Mouse (Mus musculus) myocyte (in vitro differentiated cells): Measurements from ENCODE around the gene Olfr527. TPM values are rescaled to one million over a fixed set of nuclear protein-coding genes. Genes with fewer than 3 reads are reported as not detected.

Source experiments
- H3K27me3 ChIP-seq: one replicate; pipeline ENCODE4 v1.6.1; 2011; ENCODE audit not compliant: control insufficient read depth, insufficient read depth, insufficient read length
- H3K36me3 ChIP-seq: one replicate; pipeline ENCODE4 v1.6.1; 2011; ENCODE audit not compliant: control insufficient read depth, insufficient read depth
- H3K4me2 ChIP-seq: one replicate; pipeline ENCODE4 v1.6.1; 2011; ENCODE audit warnings: low read depth, control low read depth
- H3K4me3 ChIP-seq: one replicate; pipeline ENCODE4 v1.5.1; 2011; ENCODE audit warnings: mild to moderate bottlenecking, control low read depth, moderate library complexity
- H3K79me2 ChIP-seq: one replicate; pipeline ENCODE4 v1.6.1; 2011; ENCODE audit not compliant: control insufficient read depth, insufficient read depth
- H3ac ChIP-seq: one replicate; pipeline ENCODE4 v1.6.1; 2011; ENCODE audit not compliant: control insufficient read depth, insufficient read length
- CEBPB ChIP-seq: IDR thresholded peaks from 2 replicates; pipeline ENCODE4 v1.6.1; 2011; ENCODE audit warnings: mild to moderate bottlenecking, moderate library complexity; ENCODE audit not compliant: poor library complexity, insufficient read depth, severe bottlenecking
- E2F4 ChIP-seq: IDR thresholded peaks from one replicate; pipeline ENCODE4 v1.6.1; 2011; ENCODE audit warnings: mild to moderate bottlenecking, control low read depth, moderate library complexity; ENCODE audit not compliant: insufficient read depth
- MAX ChIP-seq: IDR thresholded peaks from one replicate; pipeline ENCODE4 v1.6.1; 2011; ENCODE audit warnings: low read depth, mild to moderate bottlenecking, control low read depth
- MYOD1 ChIP-seq, 3 experiments: IDR thresholded peaks; one replicate each; pipeline ENCODE4 v1.6.1; 2011; ENCODE audit warnings: control low read depth in 2 of 3, low read depth in 2 of 3, mild to moderate bottlenecking in 2 of 3, moderate library complexity in 1 of 3; ENCODE audit not compliant: insufficient read length in 2 of 3, control insufficient read depth in 1 of 3
- MYOG ChIP-seq, 3 experiments: IDR thresholded peaks; one replicate each; pipeline ENCODE4 v1.6.1; 2011; ENCODE audit warnings: control low read depth in 2 of 3, low read depth in 2 of 3, mild to moderate bottlenecking in 2 of 3; ENCODE audit not compliant: insufficient read length in 2 of 3, control insufficient read depth in 1 of 3, insufficient read depth in 1 of 3
- POLR2A ChIP-seq: IDR thresholded peaks from one replicate; pipeline ENCODE4 v1.6.1; 2011; ENCODE audit warnings: low read depth, mild to moderate bottlenecking, control low read depth, moderate library complexity; ENCODE audit not compliant: insufficient read length
- POLR2AphosphoS2 ChIP-seq: IDR thresholded peaks from one replicate; pipeline ENCODE4 v1.6.1; 2011; ENCODE audit warnings: low read depth, control low read depth; ENCODE audit not compliant: insufficient read length
- REST ChIP-seq: IDR thresholded peaks from one replicate; pipeline ENCODE4 v1.6.1; 2011; ENCODE audit warnings: mild to moderate bottlenecking, control low read depth, moderate library complexity; ENCODE audit not compliant: insufficient read depth, insufficient read length
- SRF ChIP-seq: IDR thresholded peaks from one replicate; pipeline ENCODE4 v1.6.1; 2011; ENCODE audit warnings: low read depth; ENCODE audit not compliant: control insufficient read depth, insufficient read length
- TCF12 ChIP-seq: IDR thresholded peaks from one replicate; pipeline ENCODE4 v1.6.1; 2011; ENCODE audit warnings: mild to moderate bottlenecking, control low read depth; ENCODE audit not compliant: poor library complexity, insufficient read depth, severe bottlenecking
- TCF3 ChIP-seq: IDR thresholded peaks from one replicate; pipeline ENCODE4 v1.6.1; 2011; ENCODE audit warnings: low read depth, control low read depth; ENCODE audit not compliant: insufficient read length
- USF1 ChIP-seq: IDR thresholded peaks from one replicate; pipeline ENCODE4 v1.6.1; 2011; ENCODE audit warnings: low read depth, mild to moderate bottlenecking, control low read depth, moderate library complexity
- polyA plus RNA-seq: library from polyadenylated mRNA; unstranded; fragments of >200 nt; fragmentation: generic; extraction: Trizol; gene quantifications from one replicate; pipeline ENCODE4 v1.2.1, GENCODE M21; 2012; ENCODE audit warnings: missing spikeins

Gene Olfr527
- polyA plus RNA-seq, 1 experiment: not detected

DNA sequence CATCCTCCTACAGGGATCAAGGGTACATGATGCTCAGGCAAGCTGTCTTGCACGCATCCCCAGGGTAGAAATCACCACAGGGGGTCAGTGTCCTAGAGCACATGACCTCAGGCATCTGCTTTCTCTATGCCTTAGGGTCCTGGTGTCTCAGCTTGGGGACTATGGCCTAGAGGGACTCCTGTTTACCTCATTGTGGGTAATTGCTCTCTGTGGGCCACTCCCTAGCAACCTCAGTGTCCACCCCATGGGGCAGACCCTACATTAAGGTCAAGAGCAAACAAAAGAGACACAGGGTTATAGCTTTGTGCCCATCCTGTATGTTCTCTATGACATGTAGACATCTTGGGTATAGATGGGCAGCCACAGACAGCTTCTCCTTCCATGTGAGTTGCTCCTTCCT lies 13.3 kb upstream of the Olfr527 start, which contains the start of gene Olfr525:
Gene Olfr525, plus strand, starts transcription at position 301 of the 400 bp plus-strand sequence.
- no peak within 1 kb of the TSS for H3ac ChIP-seq
- H3K4me3 ChIP-seq: no peak within 1 kb of the TSS
- no peaks in the 10 kb centered on the region for H3K36me3 ChIP-seq
- H3K27me3 ChIP-seq: no peaks in the 10 kb centered on the region
- H3K4me2 ChIP-seq: no peak within 1 kb of the TSS
- H3K79me2 ChIP-seq: no peaks in the 10 kb centered on the region
- TF ChIP-seq POLR2A (no peak), MYOG (IDR thresholded peaks at IDR 0.05; ENCODE audit: control insufficient read depth in 1 of 3, insufficient read depth in 1 of 3, insufficient read length in 2 of 3, low read depth in 2 of 3) (no peak), MYOD1 (IDR thresholded peaks at IDR 0.05; ENCODE audit: control insufficient read depth in 1 of 3, insufficient read length in 2 of 3, low read depth in 2 of 3) (no peak), E2F4 (no peak), USF1 (no peak), POLR2AphosphoS2 (no peak)

DNA sequence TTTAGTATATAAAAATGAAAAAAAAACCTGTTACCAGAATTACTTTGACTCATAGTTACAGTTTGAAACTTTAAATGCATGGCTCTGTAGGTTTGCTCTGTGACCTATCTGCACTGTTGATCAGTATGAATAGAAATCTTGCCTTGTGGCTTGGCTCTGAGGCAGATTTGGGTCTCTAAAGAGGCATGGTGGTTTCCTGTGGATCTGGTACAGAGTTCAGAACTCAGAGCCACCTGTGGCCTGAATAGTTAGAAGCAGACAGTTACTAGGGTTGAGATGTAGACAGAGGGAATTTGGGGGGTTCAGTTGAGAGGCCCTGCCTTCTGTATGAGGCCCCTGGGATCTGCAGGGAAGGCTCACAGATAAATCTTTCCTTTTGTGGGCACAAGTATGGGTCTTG lies 12.7 kb upstream of the Olfr527 start:
- Histone ChIP-seq H3ac (no peak overlapping the region), H3K4me3 (no peak overlapping the region), H3K4me2 (no peak overlapping the region), H3K27me3 (no peaks in the 10 kb centered on the region), H3K79me2 (no peaks in the 10 kb centered on the region), H3K36me3 (no peaks in the 10 kb centered on the region)
- no peak for TF ChIP-seq SRF
- TF ChIP-seq TCF12: no peak
- TF ChIP-seq REST: no peak
- no peak for TF ChIP-seq E2F4
- no peak for TF ChIP-seq MAX
- TF ChIP-seq MYOD1 (IDR thresholded peaks at IDR 0.05; ENCODE audit: control insufficient read depth in 1 of 3, insufficient read length in 2 of 3, low read depth in 2 of 3): no peak
- no peak for TF ChIP-seq POLR2AphosphoS2
- TF ChIP-seq CEBPB: no peak
- no peak for TF ChIP-seq POLR2A
- TF ChIP-seq TCF3: no peak
- no peak for TF ChIP-seq MYOG (IDR thresholded peaks at IDR 0.05; ENCODE audit: control insufficient read depth in 1 of 3, insufficient read depth in 1 of 3, insufficient read length in 2 of 3, low read depth in 2 of 3)
- no peak for TF ChIP-seq USF1

DNA sequence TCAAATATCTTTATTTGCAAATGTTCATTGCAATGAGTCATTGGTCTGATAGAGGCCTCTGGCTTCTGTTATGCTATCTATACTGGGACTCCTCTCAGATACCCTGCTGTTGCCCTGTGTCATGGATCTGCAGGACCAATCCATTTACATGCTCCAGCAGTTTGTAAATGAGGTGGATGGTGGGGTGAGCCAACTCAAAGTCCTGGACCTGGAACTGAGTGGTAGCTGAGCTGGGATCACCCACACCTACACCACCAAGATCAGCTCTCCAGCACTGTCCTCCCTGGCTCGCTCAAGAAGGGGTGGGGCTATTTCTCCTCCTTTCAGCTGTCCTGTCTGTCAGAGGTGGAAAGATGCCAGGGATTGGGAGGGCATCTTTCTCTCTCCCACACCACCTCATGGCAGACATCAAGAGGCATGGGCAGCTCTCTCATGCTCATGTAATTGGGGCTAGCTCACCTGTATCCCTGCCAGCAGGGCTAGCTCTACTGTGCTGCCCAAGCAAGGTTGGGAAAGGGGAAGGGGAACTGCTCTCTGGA lies 4.0 kb upstream of the Olfr527 start:
- no peaks in the 10 kb centered on the region for H3K36me3 ChIP-seq
- no peak overlapping the region for H3K4me2 ChIP-seq
- no peaks in the 10 kb centered on the region for H3K27me3 ChIP-seq
- H3ac ChIP-seq: no peak overlapping the region
- no peaks in the 10 kb centered on the region for H3K79me2 ChIP-seq
- no peak overlapping the region for H3K4me3 ChIP-seq
- TF ChIP-seq REST (no peak), MYOD1 (IDR thresholded peaks at IDR 0.05; ENCODE audit: control insufficient read depth in 1 of 3, insufficient read length in 2 of 3, low read depth in 2 of 3) (peak in 2 of 3 experiments; percentile 62 to 70), SRF (no peak)

DNA sequence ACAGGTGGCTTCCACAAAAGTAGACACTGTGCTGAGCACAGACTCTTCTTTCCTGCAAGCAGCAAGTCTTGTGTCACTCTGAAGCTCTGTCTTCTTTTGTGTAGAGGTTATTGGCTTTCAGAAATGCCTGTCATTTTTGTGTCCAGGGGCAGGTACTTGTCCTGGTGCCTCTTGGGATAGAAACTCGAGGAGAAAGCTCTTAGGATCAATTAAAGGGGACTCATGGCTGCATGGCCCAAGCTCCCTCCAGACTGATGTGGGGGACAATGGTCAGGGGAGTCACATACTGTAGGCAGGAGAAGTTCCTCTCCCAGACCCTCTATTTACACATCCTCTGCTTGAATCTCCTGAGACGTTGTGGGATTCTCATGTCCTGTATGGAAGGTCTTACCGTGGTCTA lies 27.8 kb downstream of the Olfr527 start, which contains the start of gene Olfr60:
Gene Olfr60, minus strand, starts transcription at position 101 of the 400 bp plus-strand sequence.
- Histone ChIP-seq H3K4me3 (no peak within 1 kb of the TSS), H3K27me3 (no peaks in the 10 kb centered on the region), H3K79me2 (no peaks in the 10 kb centered on the region), H3K36me3 (no peaks in the 10 kb centered on the region), H3ac (no peak within 1 kb of the TSS), H3K4me2 (no peak within 1 kb of the TSS)
- TF ChIP-seq E2F4 (no peak), MYOD1 (IDR thresholded peaks at IDR 0.05; ENCODE audit: control insufficient read depth in 1 of 3, insufficient read length in 2 of 3, low read depth in 2 of 3) (no peak), TCF12 (no peak), USF1 (no peak), REST (no peak)

DNA sequence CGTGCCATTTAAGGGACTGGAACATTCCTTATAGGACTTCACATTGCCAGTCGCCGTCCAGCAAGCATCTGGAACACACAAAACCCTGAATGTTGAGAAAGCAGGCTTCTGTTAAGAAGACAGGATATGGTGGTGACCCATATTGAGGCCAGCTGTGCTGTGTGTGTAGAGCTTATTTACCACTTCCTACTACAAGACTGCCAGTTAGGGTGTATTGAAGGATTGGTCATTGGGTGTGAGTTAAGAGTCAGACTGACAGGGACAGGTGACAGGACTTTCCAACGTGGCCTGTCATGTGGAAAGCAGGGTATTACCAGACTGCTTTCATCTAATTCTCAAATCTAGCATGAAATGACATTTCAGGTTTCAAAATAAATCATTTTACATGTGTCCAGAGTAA lies 40.5 kb downstream of the Olfr527 start:
- TF ChIP-seq CEBPB (no peak), MYOD1 (IDR thresholded peaks at IDR 0.05; ENCODE audit: control insufficient read depth in 1 of 3, insufficient read length in 2 of 3, low read depth in 2 of 3) (peak; percentile 74 to 97 (median 96)), TCF3 (peak; percentile 46), REST (no peak), MYOG (IDR thresholded peaks at IDR 0.05; ENCODE audit: control insufficient read depth in 1 of 3, insufficient read depth in 1 of 3, insufficient read length in 2 of 3, low read depth in 2 of 3) (no peak), POLR2A (no peak), TCF12 (no peak)
- no peak overlapping the region for H3ac ChIP-seq
- H3K79me2 ChIP-seq: no peaks in the 10 kb centered on the region
- no peaks in the 10 kb centered on the region for H3K27me3 ChIP-seq
- H3K36me3 ChIP-seq: no peaks in the 10 kb centered on the region
- H3K4me3 ChIP-seq: no peak overlapping the region
- peak overlapping the region; percentile 23 for H3K4me2 ChIP-seq
